In the genomic region with DNA sequence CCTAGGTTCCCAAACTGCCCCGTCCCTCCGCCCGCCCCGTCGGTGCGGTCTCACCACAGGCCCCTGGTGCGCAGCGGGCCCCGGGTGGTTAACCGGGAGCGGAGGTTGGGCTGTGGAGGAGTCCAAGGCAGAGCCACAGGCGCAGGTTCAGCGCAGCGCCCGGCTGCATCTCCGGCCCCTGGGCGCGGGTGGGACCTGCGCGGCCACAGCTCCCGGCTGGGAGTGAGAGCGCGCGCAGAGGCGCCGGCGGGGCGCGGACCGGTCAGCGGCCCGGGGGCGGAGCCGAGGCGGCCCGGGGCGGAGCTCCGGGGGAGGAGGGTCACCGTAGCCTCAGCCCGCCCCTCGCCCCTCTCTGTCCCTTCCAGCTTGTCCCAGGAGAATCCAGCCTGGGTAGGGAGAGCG, we compare ENCODE assay signal across 9 mouse cellular contexts. TPM values are rescaled to one million over a fixed set of nuclear protein-coding genes. Genes with fewer than 3 reads are reported as not detected.
A peak's percentile ranks its signal among the peaks of the same experiment; 100 is the strongest.
DNase-seq lines count a peak whose midpoint lies in the region; ATAC-seq and TF ChIP-seq lines count a peak whose summit lies in the region.
"Not testable (repeated sequence)": the region's sequence is repeated elsewhere in the genome, so short reads cannot be mapped to it uniquely, and the experiment has no call there.
"Had no signal": no experiment of that assay in that cellular context is flagged by ENCODE, and none has a peak within 500 bp of the region (broad histone marks: within the 10 kb centered on the region; RNA-seq: fewer than 3 reads in every experiment).

No protein-coding gene starts in this region.

- H3K4me2 ChIP-seq in heart, embryonic 14.5 days (ENCODE audit: low read length) = peak overlapping the region; percentile 77
- peak overlapping the region; percentile 87 for H3K4me2 ChIP-seq in intestine, postnatal 0 days (replicated peaks; ENCODE audit: low read depth)
- peak overlapping the region; percentile 58 for H3K4me2 ChIP-seq in limb, embryonic 14.5 days (replicated peaks; ENCODE audit: low read depth, low read length, severe bottlenecking)
- H3K4me2 ChIP-seq in neural tube, embryonic 15.5 days = peak overlapping the region; percentile 70

- peaks cover 14% of the 10 kb centered on the region for H3K4me1 ChIP-seq in forebrain, embryonic 10.5 days
- not testable (repeated sequence) for H3K4me1 ChIP-seq in heart, embryonic 14.5 days (ENCODE audit: control insufficient read depth in 2 of 2, insufficient read depth in 2 of 2, low read length in 2 of 2); intestine, postnatal 0 days (replicated peaks; ENCODE audit: control insufficient read depth, insufficient read depth, low read length); limb, embryonic 14.5 days (ENCODE audit: control insufficient read depth, insufficient read depth, low read length)
- H3K4me1 ChIP-seq in neural tube, embryonic 15.5 days = peaks cover 16% of the 10 kb centered on the region

- H3K9ac ChIP-seq in heart, embryonic 14.5 days (ENCODE audit: low read length) = peak overlapping the region; percentile 62
- not testable (repeated sequence) for H3K9ac ChIP-seq in intestine, postnatal 0 days (ENCODE audit: low read depth, low read length)
- H3K9ac ChIP-seq in limb, embryonic 14.5 days (ENCODE audit: low read depth, low read length, severe bottlenecking) = peak overlapping the region; percentile 25; the same call in 1 of the 2 replicates
- H3K9ac ChIP-seq in neural tube, embryonic 15.5 days (replicated peaks) = peak overlapping the region; percentile 14

- not testable (repeated sequence) for TF ChIP-seq POLR2A in limb, embryonic 14.5 days (IDR thresholded peaks at IDR 0.05; ENCODE audit: borderline replicate concordance, extremely low read depth, insufficient read depth, insufficient read length)

- H3K27me3 ChIP-seq in forebrain, embryonic 10.5 days (ENCODE audit: poor library complexity, severe bottlenecking) = peaks cover 70% of the 10 kb centered on the region
- peaks cover 14% of the 10 kb centered on the region for H3K27me3 ChIP-seq in heart, embryonic 14.5 days (ENCODE audit: control insufficient read depth, insufficient read depth, low read length)
- not testable (repeated sequence) for H3K27me3 ChIP-seq in intestine, postnatal 0 days (replicated peaks; ENCODE audit: control insufficient read depth, insufficient read depth, low read length)
- H3K27me3 ChIP-seq in limb, embryonic 14.5 days (ENCODE audit: control insufficient read depth, insufficient read depth, low read length) = peaks cover 16% of the 10 kb centered on the region; the same call in 1 of the 2 replicates
- H3K27me3 ChIP-seq in neural tube, embryonic 15.5 days (replicated peaks) = peaks cover 33% of the 10 kb centered on the region

- peak overlapping the region; percentile 57 for H3K4me3 ChIP-seq in forebrain, embryonic 10.5 days
- peak overlapping the region; percentile 51 to 60 for H3K4me3 ChIP-seq in heart, embryonic 14.5 days (ENCODE audit: control insufficient read depth in 1 of 2, insufficient read depth in 1 of 2, low read depth in 1 of 2, low read length in 2 of 2)
- peak overlapping the region; percentile 50 for H3K4me3 ChIP-seq in intestine, postnatal 0 days (ENCODE audit: low read depth, low read length)
- peak overlapping the region; percentile 39 for H3K4me3 ChIP-seq in limb, embryonic 14.5 days (replicated peaks; ENCODE audit: low read length)
- H3K4me3 ChIP-seq in neural tube, embryonic 15.5 days (replicated peaks) = peak overlapping the region; percentile 39

- H3K27ac ChIP-seq in forebrain, embryonic 10.5 days; heart, embryonic 14.5 days (replicated peaks in 1 of 2; ENCODE audit: control insufficient read depth in 1 of 2, insufficient read depth in 1 of 2, low read depth in 2 of 2, low read length in 2 of 2); intestine, postnatal 0 days (ENCODE audit: low read depth, low read length); limb, embryonic 14.5 days (replicated peaks; ENCODE audit: low read depth, low read length); neural tube, embryonic 15.5 days (replicated peaks): not testable (repeated sequence)

- under 1% methylated on average over 42 of the region's 42 CpGs for WGBS in forebrain, embryonic 10.5 days
- WGBS in heart, embryonic 14.5 days = 1% methylated on average over 33 of the region's 42 CpGs
- 0% methylated on average over 29 of the region's 42 CpGs for WGBS in intestine, postnatal 0 days
- WGBS in limb, embryonic 14.5 days = 2% methylated on average over 27 of the region's 42 CpGs
- under 1% methylated on average over 28 of the region's 42 CpGs for WGBS in neural tube, embryonic 15.5 days

- not testable (repeated sequence) for TF ChIP-seq CTCF in intestine, postnatal 0 days (IDR thresholded peaks at IDR 0.05; ENCODE audit: low read depth)

- peak; percentile 75 for ATAC-seq in heart, embryonic 14.5 days (ENCODE audit: insufficient number of reproducible peaks, insufficient read depth, low FRiP score, low read depth)
- peak; percentile 43; the same call in 1 of the 2 replicates for ATAC-seq in intestine, postnatal 0 days
- ATAC-seq in limb, embryonic 14.5 days (ENCODE audit: low FRiP score, low read depth) = not testable (repeated sequence)
- peak; percentile 72; the same call in 1 of the 2 replicates for ATAC-seq in neural tube, embryonic 15.5 days (ENCODE audit: low FRiP score)

- DNase-seq in adrenal gland, adult 2 months = peak; percentile 63
- DNase-seq in forebrain, embryonic 10.5 days (ENCODE audit: extremely low spot score, low spot score) = peak; percentile 33
- not testable (repeated sequence) for DNase-seq in limb, embryonic 14.5 days (ENCODE audit: low spot score)
- DNase-seq in lung, postnatal 36 days = peak; percentile 15

- H3K36me3 ChIP-seq in forebrain, embryonic 10.5 days (replicated peaks); heart, embryonic 14.5 days (ENCODE audit: control insufficient read depth, insufficient read depth, low read length); intestine, postnatal 0 days (ENCODE audit: control insufficient read depth, insufficient read depth); limb, embryonic 14.5 days (ENCODE audit: control insufficient read depth, insufficient read depth, low read length); neural tube, embryonic 15.5 days: not testable (repeated sequence)

- not testable (repeated sequence) for H3K9me3 ChIP-seq in forebrain, embryonic 10.5 days; heart, embryonic 14.5 days (ENCODE audit: control insufficient read depth, low read length); intestine, postnatal 0 days (ENCODE audit: control insufficient read depth); limb, embryonic 14.5 days (ENCODE audit: control insufficient read depth, low read length); neural tube, embryonic 15.5 days (replicated peaks)

RNA-seq across cellular contexts. Expression of gene Olfr1373, which starts 22.6 kb away (rescaled TPM):
- total RNA-seq in adrenal gland, adult 2 months (2021) = not detected
- not detected in 2 replicates for polyA plus RNA-seq in adrenal gland, adult 2 months (2012; rRNA removed)
- polyA plus RNA-seq in forebrain, embryonic 10.5 days (2016; fragmentation: Nextera tagmentation; extraction: Ambion mirVana) = not detected in 2 replicates
- not detected in 2 replicates for polyA plus RNA-seq in heart, embryonic 14.5 days (2014; fragmentation: Nextera tagmentation; extraction: Ambion mirVana)
- not detected in 2 replicates for polyA plus RNA-seq in intestine, postnatal 0 days (2015; fragmentation: Nextera tagmentation; extraction: Ambion mirVana)
- polyA plus RNA-seq in limb, embryonic 14.5 days (2012; rRNA removed) = not detected in 2 replicates
- not detected in 2 replicates for polyA plus RNA-seq in limb, embryonic 14.5 days (2014; fragmentation: Nextera tagmentation; extraction: Ambion mirVana)
- not detected in 2 replicates for polyA plus RNA-seq in neural tube, embryonic 15.5 days (2015; fragmentation: Nextera tagmentation; extraction: Ambion mirVana)
- total RNA-seq: left cerebral cortex, postnatal 25 days had no signal
- polyA plus RNA-seq: inflammation-experienced regulatory T-cells, adult 6 months had no signal

RNA-seq across cellular contexts. Expression of gene Olfr1371, which starts 45.9 kb away (rescaled TPM):
- not detected for total RNA-seq in adrenal gland, adult 2 months (2021)
- polyA plus RNA-seq in adrenal gland, adult 2 months (2012; rRNA removed) = not detected in 2 replicates
- not detected in 2 replicates for polyA plus RNA-seq in forebrain, embryonic 10.5 days (2016; fragmentation: Nextera tagmentation; extraction: Ambion mirVana)
- not detected in 2 replicates for polyA plus RNA-seq in heart, embryonic 14.5 days (2014; fragmentation: Nextera tagmentation; extraction: Ambion mirVana)
- not detected in 2 replicates for polyA plus RNA-seq in intestine, postnatal 0 days (2015; fragmentation: Nextera tagmentation; extraction: Ambion mirVana)
- not detected in 2 replicates for polyA plus RNA-seq in limb, embryonic 14.5 days (2012; rRNA removed)
- polyA plus RNA-seq in limb, embryonic 14.5 days (2014; fragmentation: Nextera tagmentation; extraction: Ambion mirVana) = not detected in 2 replicates
- not detected in 2 replicates for polyA plus RNA-seq in neural tube, embryonic 15.5 days (2015; fragmentation: Nextera tagmentation; extraction: Ambion mirVana)
- total RNA-seq: left cerebral cortex, postnatal 25 days had no signal
- polyA plus RNA-seq: inflammation-experienced regulatory T-cells, adult 6 months had no signal
